Mouse (Mus musculus) heart, embryonic 14.5 days (tissue): Measurements from ENCODE around the gene Zfp592. TPM values are rescaled to one million over a fixed set of nuclear protein-coding genes. Genes with fewer than 3 reads are reported as not detected.

Experiments
- ATAC-seq: fragments of 200-750 bp; cut with Nextera tagmentation; 2 replicates; pipeline ENCODE4 v1.8.0; 2017; ENCODE audit warnings: low read depth, moderate TSS enrichment; ENCODE audit not compliant: insufficient number of reproducible peaks, insufficient read depth, low FRiP score
- H3K27ac ChIP-seq, 2 experiments: fragments of 200-500 bp in 1 of 2; fragments of 300-500 bp in 1 of 2; sonication (generic) in 1 of 2; replicated peaks in 1 of 2; 2 replicates each; pipeline ENCODE4 v1.5.1; 2012 to 2014; ENCODE audit warnings: low read depth in 2 of 2, low read length in 2 of 2, control low read depth in 1 of 2, mild to moderate bottlenecking in 1 of 2, mixed read lengths in 1 of 2; ENCODE audit not compliant: control insufficient read depth in 1 of 2, insufficient read depth in 1 of 2
- H3K27me3 ChIP-seq: fragments of 300-500 bp; sonication (generic); 2 replicates; pipeline ENCODE4 v1.6.1; 2014; ENCODE audit warnings: mild to moderate bottlenecking, low read length, control low read depth; ENCODE audit not compliant: control insufficient read depth, insufficient read depth
- H3K36me3 ChIP-seq: fragments of 300-500 bp; sonication (generic); 2 replicates; pipeline ENCODE4 v1.6.1; 2014; ENCODE audit warnings: mild to moderate bottlenecking, control low read depth, low read length, mixed read lengths; ENCODE audit not compliant: control insufficient read depth, insufficient read depth
- H3K4me1 ChIP-seq, 2 experiments: fragments of 200-500 bp in 1 of 2; fragments of 300-500 bp in 1 of 2; sonication (generic) in 1 of 2; 2 replicates each; pipeline ENCODE4 v1.6.1; 2012 to 2014; ENCODE audit warnings: low read length in 2 of 2, control low read depth in 1 of 2, mixed read lengths in 1 of 2; ENCODE audit not compliant: control insufficient read depth in 2 of 2, insufficient read depth in 2 of 2
- H3K4me2 ChIP-seq: fragments of 300-500 bp; sonication (generic); 2 replicates; pipeline ENCODE4 v1.6.1; 2014; ENCODE audit warnings: mild to moderate bottlenecking, low read length
- H3K4me3 ChIP-seq, 2 experiments: fragments of 200-500 bp in 1 of 2; fragments of 300-500 bp in 1 of 2; sonication (generic) in 1 of 2; 2 replicates each; pipeline ENCODE4 v1.5.1; 2012 to 2014; ENCODE audit warnings: low read length in 2 of 2, mild to moderate bottlenecking in 2 of 2, control low read depth in 1 of 2, low read depth in 1 of 2, moderate library complexity in 1 of 2; ENCODE audit not compliant: control insufficient read depth in 1 of 2, insufficient read depth in 1 of 2
- H3K9ac ChIP-seq: fragments of 300-500 bp; sonication (generic); 2 replicates; pipeline ENCODE4 v1.6.1; 2014; ENCODE audit warnings: mild to moderate bottlenecking, low read length
- H3K9me3 ChIP-seq: fragments of 300-500 bp; sonication (generic); 2 replicates; pipeline ENCODE4 v1.6.1; 2016; ENCODE audit warnings: low read length, control low read depth; ENCODE audit not compliant: control insufficient read depth
- WGBS: fragments of 180-500 bp; shearing (Covaris S2); extraction: QIAGEN DNeasy Blood & Tissue Kit; methylation state at CpG from one replicate; pipeline ENCODE4 v1.1.7; 2014; 5-methylcytosine and 5-hydroxymethylcytosine counted together
- polyA plus RNA-seq: library from polyadenylated mRNA; unstranded; fragments of >200 nt; fragmentation: Nextera tagmentation; extraction: Ambion mirVana; gene quantifications from 2 replicates; pipeline ENCODE4 v1.2.1, GENCODE M21; 2014

Gene Zfp592
- polyA plus RNA-seq, 1 experiment from 2014 or later, result 10.2 TPM

- no peak for ATAC-seq
- Histone ChIP-seq H3K4me2 (peak overlapping the region; percentile 66), H3K36me3 (peaks cover 18% of the 10 kb centered on the region; the same call in 1 of the 2 replicates), H3K9me3 (no peaks in the 10 kb centered on the region), H3K4me3 (peak overlapping the region; percentile 49 to 54), H3K27ac (peak overlapping the region; percentile 91 to 95), H3K9ac (peak overlapping the region; percentile 82), H3K4me1 (peaks cover 19 to 45% of the 10 kb centered on the region in 2 experiments), H3K27me3 (no peaks in the 10 kb centered on the region)
- 4% methylated on average over 9 of the region's 9 CpGs for WGBS
These were observed 65.3 kb downstream of the Zfp592 start for GRCm38 (mm10) chr7:81058712-81059154.

- no peak for ATAC-seq
- Histone ChIP-seq H3K27ac (peak overlapping the region; percentile 91 to 95), H3K9me3 (no peaks in the 10 kb centered on the region), H3K4me3 (peak overlapping the region; percentile 49 to 54), H3K27me3 (no peaks in the 10 kb centered on the region), H3K36me3 (peaks cover 23% of the 10 kb centered on the region), H3K4me1 (peaks cover 19 to 45% of the 10 kb centered on the region in 2 experiments), H3K9ac (peak overlapping the region; percentile 82), H3K4me2 (peak overlapping the region; percentile 66)
- WGBS, result 21% methylated on average over 5 of the region's 5 CpGs
These were observed 65.9 kb downstream of the Zfp592 start for GRCm38 (mm10) chr7:81059388-81059787.

GRCm38 (mm10) chr7:81060908-81061307 is 67.4 kb downstream of the Zfp592 start:
- no peak for ATAC-seq
- H3K9ac ChIP-seq, result no peak overlapping the region; the same call in 1 of the 2 replicates
- H3K4me2 ChIP-seq, result no peak overlapping the region
- peaks cover 19 to 45% of the 10 kb centered on the region in 2 experiments for H3K4me1 ChIP-seq
- H3K36me3 ChIP-seq, result peaks cover 36% of the 10 kb centered on the region
- H3K4me3 ChIP-seq, result no peak overlapping the region
- no peak overlapping the region for H3K27ac ChIP-seq
- 83% methylated on average over 2 of the region's 2 CpGs for WGBS
- H3K27me3 ChIP-seq, result no peaks in the 10 kb centered on the region
- no peaks in the 10 kb centered on the region for H3K9me3 ChIP-seq

GRCm38 (mm10) chr7:81061936-81062335 is 68.5 kb downstream of the Zfp592 start:
- WGBS, result 84% methylated on average over 11 of the region's 11 CpGs
- Histone ChIP-seq H3K9me3 (no peaks in the 10 kb centered on the region), H3K36me3 (peaks cover 44% of the 10 kb centered on the region), H3K27me3 (no peaks in the 10 kb centered on the region), H3K9ac (no peak overlapping the region), H3K4me2 (no peak overlapping the region), H3K27ac (no peak overlapping the region), H3K4me1 (peaks cover 19 to 47% of the 10 kb centered on the region in 2 experiments), H3K4me3 (no peak overlapping the region)
- ATAC-seq, result no peak

- H3K4me2 ChIP-seq, result no peak overlapping the region
- no peak overlapping the region for H3K27ac ChIP-seq
- H3K4me3 ChIP-seq, result no peak overlapping the region
- H3K4me1 ChIP-seq, result peaks cover 17 to 36% of the 10 kb centered on the region in 2 experiments
- H3K36me3 ChIP-seq, result peaks cover 58% of the 10 kb centered on the region
- no peaks in the 10 kb centered on the region for H3K27me3 ChIP-seq
- no peak overlapping the region for H3K9ac ChIP-seq
- 72% methylated on average over 9 of the region's 9 CpGs for WGBS
- ATAC-seq, result no peak
- H3K9me3 ChIP-seq, result no peaks in the 10 kb centered on the region
These were observed 69.9 kb downstream of the Zfp592 start for GRCm38 (mm10) chr7:81063332-81063731.

GRCm38 (mm10) chr7:81066714-81067113 is 73.2 kb downstream of the Zfp592 start:
- Histone ChIP-seq H3K4me2 (no peak overlapping the region), H3K9ac (no peak overlapping the region), H3K27ac (peak overlapping the region in 1 of 2 experiments; percentile 9; a peak in 2 of 4 replicates), H3K27me3 (no peaks in the 10 kb centered on the region), H3K4me3 (no peak overlapping the region), H3K9me3 (no peaks in the 10 kb centered on the region), H3K36me3 (peaks cover 85% of the 10 kb centered on the region), H3K4me1 (peaks cover 6 to 29% of the 10 kb centered on the region in 2 experiments; a peak in 3 of 4 replicates)
- no peak for ATAC-seq
- WGBS, result 38% methylated on average over 6 of the region's 6 CpGs

GRCm38 (mm10) chr7:81072463-81072862 is 79.0 kb downstream of the Zfp592 start:
- Histone ChIP-seq H3K9me3 (no peaks in the 10 kb centered on the region), H3K9ac (no peak overlapping the region), H3K27me3 (no peaks in the 10 kb centered on the region), H3K4me3 (no peak overlapping the region), H3K4me1 (peaks cover 37 to 54% of the 10 kb centered on the region in 2 experiments), H3K36me3 (peaks cover 88% of the 10 kb centered on the region), H3K4me2 (no peak overlapping the region), H3K27ac (peak overlapping the region; percentile 52 to 53)
- WGBS, result 38% methylated on average over 5 of the region's 5 CpGs
- ATAC-seq, result no peak

- Histone ChIP-seq H3K4me3 (no peak overlapping the region), H3K9ac (no peak overlapping the region), H3K27me3 (no peaks in the 10 kb centered on the region), H3K27ac (no peak overlapping the region), H3K9me3 (no peaks in the 10 kb centered on the region), H3K36me3 (peaks cover 88% of the 10 kb centered on the region), H3K4me2 (no peak overlapping the region), H3K4me1 (peaks cover 44 to 62% of the 10 kb centered on the region in 2 experiments)
- 88% methylated on average over 5 of the region's 5 CpGs for WGBS
- no peak for ATAC-seq
These were observed 79.8 kb downstream of the Zfp592 start for GRCm38 (mm10) chr7:81073273-81073672.
